Mouse (Mus musculus): Measurements from ENCODE around the gene Gatad2a.
"Not testable (repeated sequence)": the region's sequence is repeated elsewhere in the genome, so short reads cannot be mapped to it uniquely, and the experiment has no call there.

Gene Gatad2a

GRCm38 (mm10) chr8:69995422-69995775, 785 bp downstream of the Gatad2a start:
- no peak for DNase-seq (ENCODE audit: low spot score)

GRCm38 (mm10) chr8:69988936-69989335, 7.2 kb downstream of the Gatad2a start:
- DNase-seq (ENCODE audit: low spot score) = not testable (repeated sequence)

- no peak for DNase-seq (ENCODE audit: low spot score)
Measured at GRCm38 (mm10) chr8:69987744-69988143, 8.4 kb downstream of the Gatad2a start.

- no peak for DNase-seq (ENCODE audit: low spot score)
Measured at GRCm38 (mm10) chr8:69984876-69985553, 11.2 kb downstream of the Gatad2a start.

GRCm38 (mm10) chr8:69978456-69978855, 17.7 kb downstream of the Gatad2a start:
- no peak for DNase-seq (ENCODE audit: low spot score)

GRCm38 (mm10) chr8:69974806-69975205, 21.4 kb downstream of the Gatad2a start:
- DNase-seq (ENCODE audit: low spot score) = no peak

- peak; percentile 95 for DNase-seq (ENCODE audit: low spot score)
Measured at GRCm38 (mm10) chr8:69974194-69974614, 22.0 kb downstream of the Gatad2a start.

GRCm38 (mm10) chr8:69973442-69974161, 22.6 kb downstream of the Gatad2a start:
- DNase-seq (ENCODE audit: low spot score) = no peak

GRCm38 (mm10) chr8:69973063-69973441, 23.1 kb downstream of the Gatad2a start:
- DNase-seq (ENCODE audit: low spot score) = no peak

GRCm38 (mm10) chr8:69970880-69971279, 25.3 kb downstream of the Gatad2a start:
- DNase-seq (ENCODE audit: low spot score) = no peak

GRCm38 (mm10) chr8:69967291-69967933, 28.8 kb downstream of the Gatad2a start:
- DNase-seq (ENCODE audit: low spot score) = no peak

GRCm38 (mm10) chr8:69959241-69959640, 36.9 kb downstream of the Gatad2a start:
- DNase-seq (ENCODE audit: low spot score) = no peak

- DNase-seq (ENCODE audit: low spot score) = no peak
Measured at GRCm38 (mm10) chr8:69957879-69958278, 38.3 kb downstream of the Gatad2a start.

- no peak for DNase-seq (ENCODE audit: low spot score)
Measured at GRCm38 (mm10) chr8:69957419-69957818, 38.8 kb downstream of the Gatad2a start.

GRCm38 (mm10) chr8:69956651-69957050, 39.5 kb downstream of the Gatad2a start:
- no peak for DNase-seq (ENCODE audit: low spot score)

GRCm38 (mm10) chr8:69954642-69955041, 41.5 kb downstream of the Gatad2a start:
- no peak for DNase-seq (ENCODE audit: low spot score)

GRCm38 (mm10) chr8:69954213-69954612, 42.0 kb downstream of the Gatad2a start:
- no peak for DNase-seq (ENCODE audit: low spot score)

- DNase-seq (ENCODE audit: low spot score) = no peak
Measured at GRCm38 (mm10) chr8:69950300-69950699, 45.9 kb downstream of the Gatad2a start.

GRCm38 (mm10) chr8:69942495-69942894, 53.7 kb downstream of the Gatad2a start:
- not testable (repeated sequence) for DNase-seq (ENCODE audit: low spot score)

GRCm38 (mm10) chr8:69940386-69940785, 55.8 kb downstream of the Gatad2a start:
- DNase-seq (ENCODE audit: low spot score) = no peak

GRCm38 (mm10) chr8:69939633-69940032, 56.6 kb downstream of the Gatad2a start:
- no peak for DNase-seq (ENCODE audit: low spot score)

GRCm38 (mm10) chr8:69938245-69938982, 57.8 kb downstream of the Gatad2a start:
- no peak for DNase-seq (ENCODE audit: low spot score)

All from c-Kit-positive CD71-positive TER-119-positive erythroid progenitor cells, embryonic 14.5 days (primary cell).